Mouse (Mus musculus) liver, adult 2 months (tissue): ENCODE results near the gene Zfp410. TPM values are rescaled to one million over a fixed set of nuclear protein-coding genes. Genes with fewer than 3 reads are reported as not detected.

Source experiments
- DNase-seq: peaks from one replicate; pipeline ENCODE4 v3.0.0-alpha.2; 2011; ENCODE audit warnings: low read depth, low spot score; ENCODE audit errors: extremely low read depth
- H3K27ac ChIP-seq: fragments of 200-500 bp; replicated peaks from 2 replicates; pipeline ENCODE4 v1.5.1; 2012; ENCODE audit warnings: low read depth, mild to moderate bottlenecking, control low read depth, inconsistent platforms, low read length; ENCODE audit not compliant: insufficient read depth
- H3K27me3 ChIP-seq: fragments of 200-500 bp; 2 replicates; pipeline ENCODE4 v1.6.1; 2012; ENCODE audit warnings: mild to moderate bottlenecking, moderate library complexity, low read length, inconsistent platforms; ENCODE audit not compliant: control insufficient read depth, insufficient read depth
- H3K36me3 ChIP-seq: fragments of 200-500 bp; 2 replicates; pipeline ENCODE4 v1.6.1; 2012; ENCODE audit warnings: low read length, inconsistent platforms; ENCODE audit not compliant: control insufficient read depth, insufficient read depth
- H3K4me1 ChIP-seq: fragments of 200-500 bp; 2 replicates; pipeline ENCODE4 v1.6.1; 2011; ENCODE audit warnings: low read length; ENCODE audit not compliant: control insufficient read depth, insufficient read depth
- H3K4me3 ChIP-seq: fragments of 200-500 bp; 2 replicates; pipeline ENCODE4 v1.5.1; 2011; ENCODE audit warnings: low read depth, mild to moderate bottlenecking, control low read depth, low read length, moderate library complexity; ENCODE audit not compliant: insufficient read depth
- H3K79me2 ChIP-seq: fragments of 200-500 bp; 2 replicates; pipeline ENCODE4 v1.6.1; 2012; ENCODE audit warnings: inconsistent platforms, mild to moderate bottlenecking, low read length, moderate library complexity; ENCODE audit not compliant: control insufficient read depth, insufficient read depth
- H3K9ac ChIP-seq: fragments of 200-500 bp; 2 replicates; pipeline ENCODE4 v1.6.1; 2012; ENCODE audit warnings: low read depth, mild to moderate bottlenecking, control low read depth, inconsistent platforms, low read length
- CTCF ChIP-seq: fragments of 200-500 bp; IDR thresholded peaks from 2 replicates; pipeline ENCODE4 v1.5.1; 2011; ENCODE audit warnings: low read depth, low read length, control low read depth
- POLR2A ChIP-seq: fragments of 200-500 bp; IDR thresholded peaks from 2 replicates; pipeline ENCODE4 v1.6.1; 2011; ENCODE audit warnings: low read length, control low read depth; ENCODE audit not compliant: insufficient read depth; ENCODE audit errors: extremely low read depth
- WGBS: fragments of 180-500 bp; shearing (Covaris S2); methylation state at CpG from one replicate; pipeline ENCODE4 v1.1.7; 2018; 5-methylcytosine and 5-hydroxymethylcytosine counted together
- polyA plus RNA-seq: library from polyadenylated mRNA; depleted of rRNA; stranded (reverse); fragments of >200 nt; gene quantifications from 2 replicates; pipeline ENCODE4 v1.2.3, GENCODE M21; 2012; rRNA removed
- total RNA-seq: library from RNA; depleted of rRNA; stranded (reverse); fragments of >200 nt; gene quantifications from 2 replicates; pipeline ENCODE4 v1.2.3, GENCODE M21; 2014; rRNA removed

Zfp410 gene
- total RNA-seq (20.4 and 23.2 TPM in 2 replicates), polyA plus RNA-seq (11.8 and 12.5 TPM in 2 replicates)

- Histone ChIP-seq H3K4me1 (peaks cover 3% of the 10 kb centered on the region), H3K27ac (peak within 1 kb of the TSS; percentile 95), H3K79me2 (peaks cover 13% of the 10 kb centered on the region; the same call in 1 of the 2 replicates), H3K27me3 (no peaks in the 10 kb centered on the region), H3K36me3 (peaks cover 7% of the 10 kb centered on the region; the same call in 1 of the 2 replicates), H3K9ac (peak within 1 kb of the TSS; percentile 91), H3K4me3 (peak within 1 kb of the TSS; percentile 90)
- WGBS: under 1% methylated on average over 77 of the region's 77 CpGs
- TF ChIP-seq CTCF (no peak; the same call in 1 of the 2 replicates), POLR2A (peak; percentile 42; the same call in 1 of the 2 replicates)
- DNase-seq: peak; percentile 80
Observed at GRCm38 (mm10) chr12:84316721-84317621, at the start of gene Zfp410. Gene Zfp410 (plus strand): TSS chr12:84316852.

- no peak overlapping the region for H3K27ac ChIP-seq
- no peaks in the 10 kb centered on the region for H3K4me1 ChIP-seq
- H3K79me2 ChIP-seq: no peaks in the 10 kb centered on the region
- no peaks in the 10 kb centered on the region for H3K36me3 ChIP-seq
- TF ChIP-seq CTCF: no peak
- H3K4me3 ChIP-seq: no peak overlapping the region
- no peak for DNase-seq
- H3K27me3 ChIP-seq: no peaks in the 10 kb centered on the region
- WGBS: 83% methylated on average over 2 of the region's 2 CpGs
- no peak overlapping the region for H3K9ac ChIP-seq
Observed at GRCm38 (mm10) chr12:84267264-84267663, 49.4 kb upstream of the Zfp410 start.

GRCm38 (mm10) chr12:84273366-84273765 lies 43.3 kb upstream of the Zfp410 start:
- H3K4me1 ChIP-seq: peaks cover 10% of the 10 kb centered on the region
- TF ChIP-seq POLR2A (no peak), CTCF (no peak)
- no peak overlapping the region for H3K27ac ChIP-seq
- peak; percentile 92 for DNase-seq
- H3K27me3 ChIP-seq: no peaks in the 10 kb centered on the region
- no peak overlapping the region for H3K4me3 ChIP-seq
- no peaks in the 10 kb centered on the region for H3K36me3 ChIP-seq
- WGBS: 11% methylated on average over 5 of the region's 5 CpGs
- H3K79me2 ChIP-seq: no peaks in the 10 kb centered on the region
- H3K9ac ChIP-seq: no peak overlapping the region

- no peak overlapping the region for H3K27ac ChIP-seq
- H3K36me3 ChIP-seq: no peaks in the 10 kb centered on the region
- H3K27me3 ChIP-seq: no peaks in the 10 kb centered on the region
- WGBS: 75% methylated on average over 9 of the region's 9 CpGs
- DNase-seq: peak; percentile 50
- H3K9ac ChIP-seq: no peak overlapping the region
- peaks cover 10% of the 10 kb centered on the region for H3K4me1 ChIP-seq
- H3K79me2 ChIP-seq: no peaks in the 10 kb centered on the region
- no peak overlapping the region for H3K4me3 ChIP-seq
- no peak for TF ChIP-seq CTCF
- TF ChIP-seq POLR2A: no peak
Observed at GRCm38 (mm10) chr12:84275288-84275687, 41.4 kb upstream of the Zfp410 start.

- Histone ChIP-seq H3K4me1 (peaks cover 10% of the 10 kb centered on the region), H3K36me3 (no peaks in the 10 kb centered on the region), H3K27me3 (no peaks in the 10 kb centered on the region), H3K4me3 (no peak overlapping the region), H3K9ac (no peak overlapping the region), H3K27ac (no peak overlapping the region), H3K79me2 (no peaks in the 10 kb centered on the region)
- TF ChIP-seq POLR2A (no peak), CTCF (no peak)
- 51% methylated on average over 2 of the region's 2 CpGs for WGBS
- DNase-seq: no peak
Observed at GRCm38 (mm10) chr12:84276288-84276687, 40.4 kb upstream of the Zfp410 start.

- H3K79me2 ChIP-seq: no peaks in the 10 kb centered on the region
- TF ChIP-seq POLR2A (no peak), CTCF (no peak)
- no peak overlapping the region for H3K4me3 ChIP-seq
- H3K27me3 ChIP-seq: no peaks in the 10 kb centered on the region
- H3K4me1 ChIP-seq: peaks cover 10% of the 10 kb centered on the region
- WGBS: 91% methylated on average over 4 of the region's 4 CpGs
- no peak overlapping the region for H3K9ac ChIP-seq
- no peaks in the 10 kb centered on the region for H3K36me3 ChIP-seq
- H3K27ac ChIP-seq: no peak overlapping the region
- no peak for DNase-seq
Observed at GRCm38 (mm10) chr12:84276799-84277198, 39.9 kb upstream of the Zfp410 start.
